Mouse (Mus musculus) adrenal gland, postnatal 36 days (tissue): Measurements from ENCODE around the gene Sgsm3. TPM values are rescaled to one million over a fixed set of nuclear protein-coding genes. Genes with fewer than 3 reads are reported as not detected.

Source experiments
- DNase-seq, 2 experiments: peaks; one replicate each; pipeline ENCODE4 v3.0.0; 2021; ENCODE audit warnings: mixed read lengths in 1 of 2
- total RNA-seq, 2 experiments: library from RNA; stranded (reverse); gene quantifications; 2 replicates each; pipeline ENCODE4 v1.2.3; 2021

Sgsm3 gene
- total RNA-seq, 2 experiments from 2014 or later = 15.9 to 23.8 TPM

GRCm38 (mm10) chr15:81026901-81027300 lies 49.3 kb downstream of the Sgsm3 start:
- no peak for DNase-seq

DNA sequence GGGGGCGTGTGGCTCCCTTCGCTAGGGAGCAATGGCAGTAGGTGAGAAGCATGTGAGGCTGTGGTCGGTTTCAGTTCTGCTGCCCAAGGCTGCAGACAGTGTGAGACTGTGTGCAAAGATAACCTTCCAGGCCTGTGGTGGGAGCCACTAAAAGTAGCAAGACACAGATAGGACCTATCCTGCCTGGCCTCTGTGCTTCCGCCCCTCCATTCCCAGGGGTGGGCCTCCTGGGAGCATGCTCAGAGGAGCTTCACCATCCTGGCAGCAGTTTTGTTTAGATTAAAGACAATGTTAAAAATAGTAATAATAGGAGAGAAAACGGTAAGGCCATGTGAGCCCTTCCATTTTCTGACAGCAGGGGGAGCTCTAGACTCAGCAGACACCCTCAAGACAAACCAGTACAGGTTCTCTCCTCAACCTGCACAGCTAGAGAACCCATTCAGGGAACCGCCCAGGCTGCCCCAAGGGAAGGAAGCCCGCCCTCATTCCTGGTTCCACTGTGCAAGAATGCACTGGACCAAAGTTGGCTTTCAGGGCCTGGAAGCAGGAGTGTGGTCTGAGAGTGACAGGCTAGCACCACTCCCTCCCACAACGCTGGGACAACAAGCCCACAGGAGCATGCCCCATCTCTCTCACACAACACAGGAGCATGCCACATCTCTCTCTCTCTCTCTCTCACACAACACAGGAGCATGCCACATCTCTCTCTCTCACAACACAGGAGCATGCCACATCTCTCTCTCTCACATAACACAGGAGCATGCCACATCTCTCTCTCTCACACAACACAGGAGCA lies 50.0 kb downstream of the Sgsm3 start:
- DNase-seq = peak; percentile 67 to 81

DNA sequence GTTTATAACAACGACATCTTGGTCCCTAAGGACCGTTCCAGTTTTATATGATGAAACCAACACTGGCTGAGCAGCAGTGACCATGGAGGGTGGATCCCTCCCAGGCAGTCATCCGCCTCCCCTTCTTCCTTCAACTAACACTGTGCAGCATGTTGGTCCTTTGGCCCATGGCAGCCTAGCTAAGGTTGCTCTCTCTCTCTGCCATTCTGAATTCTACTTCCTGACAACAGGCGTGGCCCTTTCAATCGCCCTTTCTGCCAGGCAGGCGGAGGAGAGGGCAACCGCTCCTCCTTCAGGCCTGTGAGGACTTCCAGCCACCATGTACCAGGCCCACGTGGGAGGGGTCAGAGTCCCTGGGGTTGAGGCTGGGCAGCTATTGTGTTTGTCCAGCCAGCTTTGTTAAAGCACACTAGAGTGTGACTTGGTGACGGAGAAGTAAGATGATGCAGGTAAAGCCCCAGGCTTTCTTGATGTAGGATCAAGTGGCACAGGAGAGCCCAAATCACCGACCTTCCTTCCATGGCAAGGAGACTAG lies 53.4 kb downstream of the Sgsm3 start:
- DNase-seq = no peak

DNA sequence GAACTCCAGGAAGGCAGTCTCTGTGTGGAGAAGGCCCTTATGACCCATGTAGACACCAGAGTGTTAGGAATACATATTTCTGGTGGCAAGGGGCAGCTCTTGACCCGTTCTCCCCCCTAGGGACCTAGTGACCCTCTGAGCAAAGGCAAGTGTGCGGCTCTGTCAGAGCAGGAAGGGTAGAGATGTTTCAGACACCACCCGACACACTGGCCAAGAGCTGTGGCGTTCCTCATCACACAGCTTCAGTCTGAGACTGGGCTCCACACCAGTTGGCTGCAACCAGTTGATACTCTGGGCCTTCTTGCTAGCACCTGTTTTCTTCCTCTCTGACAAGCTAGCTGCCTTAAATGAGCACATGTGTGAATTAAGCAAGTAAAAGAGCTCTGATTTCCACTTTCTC lies 54.0 kb downstream of the Sgsm3 start:
- no peak for DNase-seq

DNA sequence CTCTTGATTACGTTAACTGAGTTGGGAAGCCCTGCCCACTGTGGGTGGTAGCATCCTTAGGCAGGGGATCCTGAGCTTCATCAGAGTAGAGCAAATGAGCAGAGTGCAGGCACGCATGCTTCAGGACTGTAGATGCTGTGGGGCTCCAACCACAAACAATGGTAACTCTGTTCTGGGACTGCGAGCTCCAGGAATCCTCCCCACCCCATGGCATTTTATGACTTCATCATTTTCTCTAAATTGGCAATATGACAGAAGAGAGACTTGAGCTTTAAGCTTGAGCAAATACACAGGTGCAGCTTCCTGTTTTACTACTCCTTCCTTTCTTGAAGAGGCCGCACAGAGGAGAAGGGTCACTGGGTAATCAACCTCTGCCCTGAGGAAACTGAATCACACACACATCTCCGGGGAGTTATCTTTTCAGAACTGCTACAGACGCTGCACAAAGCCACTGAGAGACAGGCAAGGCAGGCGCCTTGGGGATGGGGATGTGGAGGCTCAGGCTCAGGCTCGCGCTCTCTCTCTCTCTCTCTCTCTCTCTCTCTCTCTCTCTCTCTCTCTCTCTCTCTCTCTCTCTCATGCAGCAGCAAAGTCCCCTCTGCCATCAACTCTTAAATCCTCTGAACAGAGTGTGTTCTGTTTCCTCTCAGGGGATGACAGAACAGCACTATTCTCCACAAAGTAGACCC lies 55.5 kb downstream of the Sgsm3 start:
- no peak for DNase-seq

GRCm38 (mm10) chr15:81034119-81034518 lies 56.6 kb downstream of the Sgsm3 start:
- DNase-seq = no peak

- DNase-seq = peak in 1 of 2 experiments; percentile 40
These were observed 58.0 kb downstream of the Sgsm3 start for GRCm38 (mm10) chr15:81035417-81036162.

GRCm38 (mm10) chr15:81038419-81038818 lies 60.9 kb downstream of the Sgsm3 start:
- no peak for DNase-seq

DNA sequence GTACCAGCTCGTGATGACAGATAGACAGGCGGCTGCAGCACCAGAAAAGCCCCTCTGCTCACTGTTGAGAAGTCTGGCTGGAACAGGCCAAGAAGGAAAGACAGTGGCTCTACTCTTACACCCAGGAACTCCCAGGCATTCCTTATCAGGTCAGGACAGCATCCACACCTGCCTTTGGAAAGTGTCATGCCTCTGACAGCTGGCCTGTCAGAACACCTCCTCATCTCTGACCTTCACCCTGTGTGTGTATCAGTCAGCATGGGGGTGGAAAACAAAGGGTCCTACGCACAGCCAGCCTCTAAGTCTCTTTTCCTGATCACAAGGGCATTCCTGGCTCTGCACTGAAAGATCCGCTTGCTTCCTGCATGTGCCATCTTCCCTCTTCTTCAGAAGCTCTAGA lies 64.2 kb downstream of the Sgsm3 start:
- DNase-seq = no peak

DNA sequence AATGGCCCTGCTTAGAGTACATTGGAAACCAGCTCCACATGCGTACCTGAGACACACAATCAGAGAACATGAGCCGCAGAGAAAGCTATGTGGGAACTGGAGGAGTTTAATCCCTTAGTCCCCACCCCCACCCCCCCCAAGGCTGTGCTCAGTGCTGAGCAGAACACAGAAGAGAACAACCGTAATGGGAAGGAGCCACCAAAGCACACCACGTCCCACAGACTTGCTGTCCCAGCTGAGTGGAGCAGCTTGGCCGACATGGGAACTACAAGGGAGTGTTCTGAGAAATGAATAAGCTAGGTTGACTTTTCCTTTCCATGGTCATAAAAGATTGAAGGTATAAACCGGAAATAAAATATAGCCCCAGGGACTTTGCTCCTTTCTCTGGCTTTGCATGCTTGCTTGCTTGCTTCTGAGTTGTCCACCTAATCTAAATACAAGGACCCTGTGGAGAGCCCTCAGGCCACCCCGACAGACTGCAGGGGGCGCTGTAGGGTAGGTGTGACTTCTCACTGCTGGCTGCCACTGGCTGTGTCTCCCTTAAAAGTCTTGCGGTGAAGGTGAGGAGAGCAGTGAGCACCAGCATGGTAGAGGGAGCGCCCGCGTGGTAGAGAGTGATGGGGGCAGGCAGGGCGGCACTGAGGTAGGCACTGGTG lies 64.8 kb downstream of the Sgsm3 start:
- DNase-seq = peak; percentile 31 to 58

- no peak for DNase-seq
These were observed 66.9 kb downstream of the Sgsm3 start for GRCm38 (mm10) chr15:81044446-81044845.

- DNase-seq = no peak
These were observed 67.8 kb downstream of the Sgsm3 start for GRCm38 (mm10) chr15:81045336-81045735.

DNA sequence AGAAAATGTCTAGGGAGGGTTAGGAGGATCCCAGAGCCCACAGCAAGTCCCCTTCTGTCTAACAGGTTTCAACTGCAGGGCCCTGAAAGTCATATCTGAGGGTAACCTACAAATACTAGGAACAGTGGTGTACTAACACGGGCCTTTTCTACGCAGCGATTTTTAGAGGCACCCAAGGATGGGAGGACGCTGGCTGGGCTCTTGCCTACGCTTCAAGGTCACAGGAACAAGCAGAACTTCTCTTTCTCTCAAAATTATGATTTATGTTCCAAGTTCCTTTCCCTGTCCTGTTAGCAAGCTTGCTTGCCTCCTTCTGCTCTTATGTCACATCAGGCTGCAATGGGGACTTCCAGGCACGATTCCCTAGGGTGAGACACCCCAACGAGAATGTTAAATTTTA lies 68.5 kb downstream of the Sgsm3 start:
- peak; percentile 15 to 57 for DNase-seq

- no peak for DNase-seq
These were observed 69.9 kb downstream of the Sgsm3 start for GRCm38 (mm10) chr15:81047497-81047896.

DNA sequence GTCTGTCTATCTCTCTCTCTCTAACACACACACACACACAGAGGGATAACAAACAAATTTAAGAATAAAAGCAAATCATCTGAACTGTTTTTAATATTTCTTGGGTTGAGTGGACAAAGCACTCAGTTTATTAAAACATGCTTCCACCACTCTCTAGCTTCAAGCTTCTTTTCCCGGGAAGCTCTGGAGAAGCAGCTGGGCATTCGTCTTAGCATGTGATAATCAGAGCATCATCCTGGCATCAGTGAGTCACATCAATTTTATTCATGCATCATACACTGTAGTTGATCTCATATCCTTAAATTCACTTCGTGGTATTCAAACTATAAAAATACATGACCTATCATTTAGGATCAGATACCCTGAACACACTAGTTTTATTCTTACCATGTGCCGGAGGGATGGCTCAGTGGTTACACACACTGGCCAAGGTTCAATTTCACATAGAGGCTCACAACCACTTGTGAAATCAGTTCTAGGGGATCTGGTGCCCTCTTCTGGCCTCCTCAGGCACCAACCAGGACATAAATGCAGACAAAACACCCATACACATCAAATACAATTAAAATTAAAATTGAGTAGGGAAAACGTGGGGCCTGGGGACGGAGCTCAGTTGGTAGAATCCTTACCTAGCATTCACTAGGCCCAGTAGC lies 72.0 kb downstream of the Sgsm3 start:
- DNase-seq = peak in 1 of 2 experiments; percentile 49

DNA sequence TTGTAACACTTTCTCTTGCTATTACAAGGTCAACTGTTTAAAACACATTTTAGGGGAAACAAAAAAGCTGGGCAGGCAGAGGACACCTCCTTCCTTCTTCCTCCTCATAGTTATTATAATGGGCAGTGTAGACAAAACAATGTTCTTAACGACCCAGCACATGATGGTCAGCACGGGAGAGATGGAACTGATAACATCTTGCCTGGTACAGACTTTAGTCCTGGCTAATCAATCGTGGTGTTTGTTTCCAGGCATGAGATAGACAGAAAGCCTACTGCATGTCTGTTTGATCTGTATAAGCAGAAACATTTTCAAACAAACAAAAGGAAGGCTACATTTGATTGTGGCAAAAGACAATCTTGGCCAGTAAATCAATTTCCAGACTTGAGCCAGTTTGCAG lies 72.9 kb downstream of the Sgsm3 start:
- no peak for DNase-seq

GRCm38 (mm10) chr15:81052491-81052890 lies 74.9 kb downstream of the Sgsm3 start:
- no peak for DNase-seq

- DNase-seq = no peak
These were observed 77.9 kb downstream of the Sgsm3 start for GRCm38 (mm10) chr15:81055488-81055887.

GRCm38 (mm10) chr15:81057736-81058135 lies 80.2 kb downstream of the Sgsm3 start:
- no peak for DNase-seq

DNA sequence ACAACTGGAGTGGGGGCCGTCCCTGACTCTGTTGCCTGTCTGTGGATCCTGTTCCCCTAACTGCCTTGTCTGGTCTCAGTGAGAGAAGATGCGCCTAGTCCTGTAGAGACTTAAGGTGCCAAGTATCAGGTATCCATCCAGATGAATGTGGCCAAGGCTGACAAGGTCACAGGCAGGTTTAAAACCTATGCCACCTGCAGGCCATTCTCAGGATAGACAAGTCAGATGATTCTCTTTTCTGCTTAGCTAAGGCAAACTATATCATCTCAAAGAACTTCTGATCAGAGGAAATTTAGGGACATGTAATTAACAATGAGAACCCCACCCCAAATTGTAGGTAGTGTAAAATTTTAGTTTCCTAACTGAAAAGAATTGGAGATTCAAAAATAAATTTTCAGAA lies 83.4 kb downstream of the Sgsm3 start:
- DNase-seq = no peak
